Mouse (Mus musculus) testis, adult 10 weeks (tissue): ENCODE data around the gene Prr32. TPM values are rescaled to one million over a fixed set of nuclear protein-coding genes. Genes with fewer than 3 reads are reported as not detected.

Experiments
- polyA plus RNA-seq: library from polyadenylated mRNA; stranded (reverse); fragments of 350-450 nt; fragmentation: Illumina TruSeq; extraction: RNeasy Lipid Tissue Mini Kit (QIAGEN cat#74804); gene quantifications from one replicate; pipeline ENCODE4 v1.2.3, GENCODE M21; 2014; ENCODE audit warnings: low read depth, low replicate concordance

The Prr32 gene
- 9.8 TPM for polyA plus RNA-seq

GRCm38 (mm10) chrX:45090604-45091003 is at the start of gene Prr32:
TSS of gene Prr32 (plus strand) at chrX:45090904.

